Mouse (Mus musculus): Measurements from ENCODE around the gene Ppp1r15a. TPM values are rescaled to one million over a fixed set of nuclear protein-coding genes. Genes with fewer than 3 reads are reported as not detected.

Ppp1r15a gene
- polyA plus RNA-seq, 1 experiment from 2014 or later: 18.4 TPM

DNA sequence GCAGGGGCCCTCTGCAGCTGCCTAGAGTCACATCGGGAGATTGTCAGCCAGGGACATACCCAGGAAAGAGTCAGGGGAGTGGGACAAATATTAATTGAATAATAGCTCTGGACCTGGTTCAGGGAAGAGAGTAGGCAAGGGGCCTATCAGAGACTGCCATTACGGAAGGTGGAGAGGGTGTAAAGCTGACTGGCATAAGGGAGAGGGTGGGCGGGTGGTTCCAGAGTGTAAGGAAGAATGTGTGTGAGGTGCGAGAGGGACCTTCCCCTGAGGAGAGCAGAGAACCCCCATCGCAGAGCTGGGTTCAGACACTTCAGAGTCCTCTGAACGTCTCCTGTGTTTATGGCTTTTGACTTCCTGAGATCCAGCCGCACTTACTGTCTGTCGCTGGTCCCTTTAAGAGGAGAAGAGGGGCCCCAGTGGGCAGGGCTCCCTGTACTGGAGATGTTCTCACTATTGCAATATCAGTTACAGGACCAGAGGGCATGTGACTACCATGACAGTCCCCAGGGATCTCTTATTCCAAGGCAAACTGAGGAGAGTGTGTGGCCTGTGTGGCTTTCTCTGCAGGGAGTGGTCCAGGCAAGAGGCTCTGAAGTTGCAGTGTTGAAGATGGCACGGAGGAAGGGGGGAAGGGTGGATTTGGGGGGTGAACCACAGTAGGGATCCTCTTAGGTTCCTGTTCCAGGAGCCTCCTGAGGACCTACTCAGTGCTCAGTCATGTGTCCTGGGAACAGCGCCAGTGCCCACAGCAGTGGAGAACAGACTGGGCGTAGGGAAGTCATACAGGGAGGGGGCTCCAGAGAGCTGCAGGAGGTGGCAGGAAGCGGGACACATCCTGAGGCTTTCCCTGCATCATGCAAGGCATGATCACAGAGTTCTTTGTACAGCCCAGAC, 35.8 kb upstream of the Ppp1r15a start:
- peak; percentile 15; the same call in 1 of the 2 replicates for ATAC-seq (ENCODE audit: low FRiP score)
- Histone ChIP-seq H3K4me3 (replicated peaks) (no peak overlapping the region), H3K4me2 (no peak overlapping the region), H3K4me1 (peaks cover 5% of the 10 kb centered on the region; the same call in 1 of the 2 replicates), H3K27me3 (replicated peaks) (no peaks in the 10 kb centered on the region), H3K9me3 (replicated peaks) (no peaks in the 10 kb centered on the region), H3K27ac (replicated peaks) (no peak overlapping the region), H3K9ac (replicated peaks) (no peak overlapping the region), H3K36me3 (no peaks in the 10 kb centered on the region)
- WGBS: 52% methylated on average over 12 of the region's 12 CpGs

DNA sequence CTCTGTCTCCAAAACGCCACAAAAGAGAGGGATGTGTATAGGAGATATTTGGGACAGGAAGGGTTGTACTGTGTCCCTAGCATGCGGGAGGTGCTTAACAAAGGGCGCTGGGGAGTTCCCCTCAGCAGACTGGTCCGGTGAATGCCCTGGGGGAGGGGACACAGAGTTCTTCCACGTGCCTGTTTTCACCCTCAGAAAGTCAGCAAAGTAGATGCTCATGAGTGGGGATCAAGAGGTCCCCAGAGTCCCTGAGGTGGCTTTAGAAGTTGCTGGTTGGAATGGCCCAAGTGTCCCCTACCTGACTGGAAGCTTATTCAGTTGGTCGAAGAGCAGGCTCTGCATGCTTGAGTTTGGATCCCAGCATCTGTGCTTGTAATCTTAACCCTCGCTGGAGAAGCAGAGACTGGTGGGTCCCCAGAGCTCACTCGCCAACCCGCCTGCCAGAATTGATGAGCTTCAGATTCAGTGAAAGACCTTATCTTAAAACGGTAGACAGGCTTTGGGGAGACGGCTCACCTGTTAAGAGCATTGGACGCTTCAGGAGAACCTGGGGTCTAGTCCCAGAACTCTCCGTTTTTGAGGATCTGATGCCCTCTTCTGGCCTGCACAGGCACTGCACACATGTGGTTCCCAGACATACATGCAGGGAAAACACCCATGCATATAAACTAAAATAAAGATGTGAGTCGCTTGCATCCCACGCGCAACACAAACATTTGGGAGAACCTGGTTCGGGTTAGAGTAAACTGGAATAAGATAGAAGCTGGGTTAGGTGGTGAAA, 35.0 kb upstream of the Ppp1r15a start:
- no peaks in the 10 kb centered on the region for H3K9me3 ChIP-seq (replicated peaks)
- peak overlapping the region; percentile 25; the same call in 1 of the 2 replicates for H3K4me2 ChIP-seq
- H3K9ac ChIP-seq (replicated peaks): no peak overlapping the region
- WGBS: 27% methylated on average over 17 of the region's 17 CpGs
- ATAC-seq (ENCODE audit: low FRiP score): 0 out of 2 replicates have a peak, but pooled peaks have one; percentile 50
- H3K27ac ChIP-seq (replicated peaks): no peak overlapping the region
- H3K27me3 ChIP-seq (replicated peaks): no peaks in the 10 kb centered on the region
- no peaks in the 10 kb centered on the region for H3K36me3 ChIP-seq
- peaks cover 5% of the 10 kb centered on the region; the same call in 1 of the 2 replicates for H3K4me1 ChIP-seq
- no peak overlapping the region for H3K4me3 ChIP-seq (replicated peaks)

DNA sequence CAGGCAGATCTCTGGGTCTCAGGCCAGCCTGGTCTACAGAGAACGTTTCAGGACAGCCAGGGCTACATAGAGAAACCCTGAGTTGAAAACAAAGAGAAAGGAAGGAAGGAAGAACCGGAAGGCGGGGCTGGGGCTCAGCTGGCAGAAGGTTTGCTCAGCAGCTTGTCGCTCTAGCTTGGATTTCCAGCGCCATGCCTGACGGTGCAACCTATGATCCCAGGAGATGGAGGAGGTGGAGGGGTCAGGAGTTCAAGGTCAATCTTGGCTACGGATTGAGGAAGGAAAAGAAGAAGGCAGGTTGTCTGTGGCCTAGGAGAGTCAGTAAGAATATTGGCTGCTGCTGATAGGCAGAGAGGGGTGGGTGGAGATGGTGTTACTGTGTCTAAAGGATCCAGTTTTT, 34.2 kb upstream of the Ppp1r15a start:
- Histone ChIP-seq H3K27me3 (replicated peaks) (no peaks in the 10 kb centered on the region), H3K27ac (replicated peaks) (no peak overlapping the region), H3K4me2 (no peak overlapping the region), H3K9ac (replicated peaks) (no peak overlapping the region), H3K9me3 (replicated peaks) (no peaks in the 10 kb centered on the region), H3K4me1 (peaks cover 5% of the 10 kb centered on the region; the same call in 1 of the 2 replicates), H3K36me3 (no peaks in the 10 kb centered on the region), H3K4me3 (replicated peaks) (no peak overlapping the region)
- ATAC-seq (ENCODE audit: low FRiP score): no peak
- WGBS: 84% methylated on average over 7 of the region's 7 CpGs

DNA sequence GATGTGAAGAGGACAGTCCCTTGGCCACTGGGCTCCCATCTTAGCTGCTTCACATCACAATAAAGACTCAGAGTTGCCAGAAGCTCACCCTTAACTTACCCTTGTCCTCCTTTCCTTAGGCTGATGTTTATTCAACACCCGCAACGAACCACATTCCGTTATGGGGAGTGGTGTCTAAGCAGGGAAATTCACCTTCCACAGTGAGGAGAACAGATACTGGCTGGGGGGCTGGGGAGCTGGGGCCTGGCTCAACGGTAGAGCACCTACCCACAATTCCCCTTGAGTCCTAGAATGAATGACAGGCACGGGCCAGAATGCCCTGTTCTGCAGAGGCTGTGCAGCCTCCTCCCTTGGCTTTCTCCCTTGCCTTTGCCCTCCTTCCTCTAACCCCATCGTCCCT, 32.8 kb upstream of the Ppp1r15a start:
- no peak for ATAC-seq (ENCODE audit: low FRiP score)
- WGBS: 67% methylated on average over 6 of the region's 6 CpGs

DNA sequence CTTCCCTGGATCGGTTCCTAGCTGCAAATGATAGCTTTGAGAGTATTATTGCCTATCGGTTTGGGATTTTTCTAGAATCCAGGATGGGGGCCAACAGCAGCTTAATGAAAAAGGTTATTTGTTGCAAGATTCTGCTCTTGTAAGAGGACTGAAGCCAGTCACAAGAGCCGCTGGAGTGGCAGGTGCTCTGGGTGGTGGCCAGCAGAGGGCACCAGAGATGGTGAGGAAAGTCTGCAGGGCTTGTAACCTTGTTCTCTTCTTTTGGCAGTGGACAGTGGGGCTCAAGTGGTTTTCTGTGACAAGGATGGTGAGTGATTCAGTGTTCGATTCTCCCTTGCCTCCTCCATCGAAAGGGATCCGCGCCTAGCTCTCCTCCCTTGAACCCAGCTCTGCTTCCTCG, 29.7 kb upstream of the Ppp1r15a start:
- Histone ChIP-seq H3K27ac (replicated peaks) (no peak overlapping the region), H3K4me1 (no peaks in the 10 kb centered on the region), H3K4me2 (no peak overlapping the region), H3K27me3 (replicated peaks) (no peaks in the 10 kb centered on the region), H3K36me3 (no peaks in the 10 kb centered on the region), H3K4me3 (replicated peaks) (no peak overlapping the region), H3K9ac (replicated peaks) (no peak overlapping the region), H3K9me3 (replicated peaks) (no peaks in the 10 kb centered on the region)
- ATAC-seq (ENCODE audit: low FRiP score): no peak
- 37% methylated on average over 8 of the region's 8 CpGs for WGBS

More for the DNA sequence above, 32.8 kb upstream of the Ppp1r15a start:
- Histone ChIP-seq H3K9ac (replicated peaks) (no peak overlapping the region), H3K4me1 (peaks cover 5% of the 10 kb centered on the region; the same call in 1 of the 2 replicates), H3K9me3 (replicated peaks) (no peaks in the 10 kb centered on the region), H3K4me3 (replicated peaks) (no peak overlapping the region), H3K27me3 (replicated peaks) (no peaks in the 10 kb centered on the region), H3K27ac (replicated peaks) (no peak overlapping the region), H3K36me3 (no peaks in the 10 kb centered on the region), H3K4me2 (no peak overlapping the region)

DNA sequence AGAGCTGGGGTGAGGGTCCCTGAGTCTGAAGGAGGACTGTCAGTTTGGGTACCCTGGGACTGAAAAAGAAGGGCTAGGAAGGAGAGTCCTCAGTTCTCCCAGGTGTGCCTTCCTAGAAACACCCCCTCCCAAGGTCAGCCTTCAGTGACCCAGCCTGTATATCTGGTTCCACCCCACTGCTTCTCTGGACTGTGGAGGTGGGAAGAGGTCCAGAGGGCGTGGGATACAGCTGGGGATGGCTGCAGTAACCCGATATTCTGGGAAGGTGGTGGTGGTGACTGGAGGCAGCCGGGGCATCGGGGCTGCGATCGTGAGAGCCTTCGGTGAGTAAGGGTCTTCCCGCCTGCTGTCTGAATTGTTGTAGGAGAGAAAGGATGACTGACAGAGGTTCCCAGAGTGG, 28.7 kb upstream of the Ppp1r15a start, which contains the start of gene Hsd17b14:
Gene Hsd17b14, plus strand, starts transcription at position 150 of the 400 bp plus-strand sequence.
- Histone ChIP-seq H3K4me2 (no peak within 1 kb of the TSS), H3K4me3 (replicated peaks) (no peak within 1 kb of the TSS), H3K9me3 (replicated peaks) (no peaks in the 10 kb centered on the region), H3K27ac (replicated peaks) (no peak within 1 kb of the TSS), H3K9ac (replicated peaks) (no peak within 1 kb of the TSS), H3K36me3 (no peaks in the 10 kb centered on the region), H3K27me3 (replicated peaks) (no peaks in the 10 kb centered on the region), H3K4me1 (no peaks in the 10 kb centered on the region)
- WGBS: 56% methylated on average over 8 of the region's 8 CpGs
- ATAC-seq (ENCODE audit: low FRiP score): no peak

DNA sequence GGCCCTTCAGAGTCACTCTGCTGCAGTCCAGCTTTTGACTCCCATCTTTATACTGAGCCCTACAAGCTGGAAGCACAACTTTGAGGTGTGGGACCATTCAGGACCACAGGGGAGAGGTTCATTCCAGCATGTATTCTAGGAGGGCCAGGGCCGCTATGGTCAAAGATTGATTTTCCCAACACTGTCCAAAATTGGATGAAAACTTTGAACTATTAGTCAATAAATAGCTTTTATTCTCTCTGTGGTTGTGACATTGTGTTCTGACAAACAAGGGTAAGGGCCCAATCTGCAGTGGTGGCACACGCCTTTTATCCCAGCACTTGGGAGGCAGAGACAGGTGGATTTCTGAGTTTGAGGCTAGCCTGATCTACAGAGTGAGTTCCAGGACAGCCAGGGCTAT, 27.9 kb upstream of the Ppp1r15a start:
- no peaks in the 10 kb centered on the region for H3K27me3 ChIP-seq (replicated peaks)
- H3K36me3 ChIP-seq: no peaks in the 10 kb centered on the region
- H3K27ac ChIP-seq (replicated peaks): no peak overlapping the region
- 89% methylated on average over 2 of the region's 2 CpGs for WGBS
- no peak overlapping the region for H3K4me3 ChIP-seq (replicated peaks)
- H3K4me1 ChIP-seq: no peaks in the 10 kb centered on the region
- no peaks in the 10 kb centered on the region for H3K9me3 ChIP-seq (replicated peaks)
- no peak overlapping the region for H3K9ac ChIP-seq (replicated peaks)
- H3K4me2 ChIP-seq: no peak overlapping the region
- ATAC-seq (ENCODE audit: low FRiP score): no peak

DNA sequence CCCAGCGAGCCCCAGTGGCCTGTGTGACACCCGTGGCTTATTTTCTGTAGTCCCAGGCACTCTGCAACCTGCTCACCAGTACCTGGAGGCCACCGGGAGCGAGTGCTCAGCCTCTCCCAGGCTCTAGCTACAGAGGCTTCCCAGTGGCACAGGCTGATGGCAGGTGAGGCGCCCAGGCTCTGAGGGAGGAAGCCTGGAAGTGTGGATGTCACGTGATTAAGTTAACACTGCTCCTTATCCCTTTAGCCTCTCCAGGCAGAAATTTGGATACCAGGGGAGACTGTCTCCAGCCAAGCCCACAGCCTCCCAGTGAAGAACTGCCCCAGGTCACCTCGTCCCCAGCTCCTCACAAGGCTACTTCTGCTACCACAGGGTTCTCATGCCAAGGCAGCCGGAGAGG, 27.5 kb upstream of the Ppp1r15a start:
- no peaks in the 10 kb centered on the region for H3K9me3 ChIP-seq (replicated peaks)
- no peak for ATAC-seq (ENCODE audit: low FRiP score)
- H3K36me3 ChIP-seq: no peaks in the 10 kb centered on the region
- WGBS: 71% methylated on average over 8 of the region's 8 CpGs
- H3K27me3 ChIP-seq (replicated peaks): no peaks in the 10 kb centered on the region
- H3K4me1 ChIP-seq: no peaks in the 10 kb centered on the region
- H3K4me3 ChIP-seq (replicated peaks): no peak overlapping the region
- H3K27ac ChIP-seq (replicated peaks): no peak overlapping the region
- H3K9ac ChIP-seq (replicated peaks): no peak overlapping the region
- H3K4me2 ChIP-seq: no peak overlapping the region

DNA sequence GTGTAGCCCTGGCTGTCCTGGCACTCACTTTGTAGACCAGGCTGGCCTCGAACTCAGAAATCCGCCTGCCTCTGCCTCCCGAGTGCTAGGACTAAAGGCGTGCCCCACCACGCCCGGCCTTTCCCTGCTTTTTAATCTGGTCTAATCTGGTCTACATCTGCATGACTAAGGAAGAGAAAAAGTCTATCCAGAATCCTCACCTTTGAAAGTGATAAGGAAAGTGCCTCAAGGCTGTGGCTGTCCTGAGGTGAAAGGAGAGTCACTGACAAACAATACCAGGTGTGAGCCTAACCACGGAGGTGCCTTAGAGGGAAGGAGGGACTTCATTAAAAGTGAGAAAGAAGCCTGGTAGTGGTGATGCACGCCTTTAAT, 25.4 kb upstream of the Ppp1r15a start:
- Histone ChIP-seq H3K9me3 (replicated peaks) (no peaks in the 10 kb centered on the region), H3K4me3 (replicated peaks) (no peak overlapping the region), H3K4me1 (no peaks in the 10 kb centered on the region), H3K27me3 (replicated peaks) (no peaks in the 10 kb centered on the region), H3K4me2 (no peak overlapping the region), H3K27ac (replicated peaks) (no peak overlapping the region), H3K36me3 (no peaks in the 10 kb centered on the region), H3K9ac (replicated peaks) (no peak overlapping the region)
- ATAC-seq (ENCODE audit: low FRiP score): no peak
- WGBS: 86% methylated on average over 8 of the region's 8 CpGs

DNA sequence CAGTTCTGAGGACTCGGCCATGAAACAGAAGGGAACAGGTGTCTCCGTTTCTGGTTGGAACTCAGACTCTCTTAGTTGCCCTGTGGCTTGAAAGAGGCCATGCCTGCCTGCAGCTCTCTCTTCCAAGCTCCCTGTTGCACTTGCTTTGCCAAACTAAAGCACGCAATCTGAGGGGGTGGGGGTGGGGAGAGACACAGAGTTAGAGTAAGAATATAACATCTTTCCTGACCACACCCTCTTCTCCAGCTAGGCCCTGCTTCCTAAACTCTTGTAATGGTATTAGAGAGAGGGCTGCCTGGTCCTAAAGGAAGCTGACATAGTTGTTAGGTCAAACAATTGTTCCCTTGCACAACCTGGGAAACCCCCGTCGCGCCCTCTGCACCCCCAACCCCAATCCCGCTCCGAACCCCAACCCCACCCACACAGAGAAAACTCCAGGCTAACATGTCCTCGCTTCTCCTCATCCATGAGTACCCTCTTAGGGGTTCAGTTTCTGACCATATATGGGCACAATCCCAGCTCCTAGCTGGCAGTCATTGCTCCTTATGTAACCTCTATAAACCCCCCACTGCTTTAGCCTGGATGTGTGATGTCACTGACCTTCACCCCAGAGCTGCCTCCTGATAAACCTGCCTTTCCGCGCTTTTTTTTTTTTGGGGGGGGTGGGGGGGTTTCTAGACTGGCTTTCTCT, 24.9 kb upstream of the Ppp1r15a start:
- no peak overlapping the region for H3K27ac ChIP-seq (replicated peaks)
- no peaks in the 10 kb centered on the region for H3K36me3 ChIP-seq
- 0 out of 2 replicates have a peak overlapping the region, but pooled peaks have one; percentile 10 for H3K9ac ChIP-seq (replicated peaks)
- no peak for ATAC-seq (ENCODE audit: low FRiP score)
- no peak overlapping the region for H3K4me2 ChIP-seq
- WGBS: 76% methylated on average over 11 of the region's 11 CpGs
- H3K4me1 ChIP-seq: no peaks in the 10 kb centered on the region
- no peaks in the 10 kb centered on the region for H3K27me3 ChIP-seq (replicated peaks)
- no peaks in the 10 kb centered on the region for H3K9me3 ChIP-seq (replicated peaks)
- H3K4me3 ChIP-seq (replicated peaks): no peak overlapping the region

DNA sequence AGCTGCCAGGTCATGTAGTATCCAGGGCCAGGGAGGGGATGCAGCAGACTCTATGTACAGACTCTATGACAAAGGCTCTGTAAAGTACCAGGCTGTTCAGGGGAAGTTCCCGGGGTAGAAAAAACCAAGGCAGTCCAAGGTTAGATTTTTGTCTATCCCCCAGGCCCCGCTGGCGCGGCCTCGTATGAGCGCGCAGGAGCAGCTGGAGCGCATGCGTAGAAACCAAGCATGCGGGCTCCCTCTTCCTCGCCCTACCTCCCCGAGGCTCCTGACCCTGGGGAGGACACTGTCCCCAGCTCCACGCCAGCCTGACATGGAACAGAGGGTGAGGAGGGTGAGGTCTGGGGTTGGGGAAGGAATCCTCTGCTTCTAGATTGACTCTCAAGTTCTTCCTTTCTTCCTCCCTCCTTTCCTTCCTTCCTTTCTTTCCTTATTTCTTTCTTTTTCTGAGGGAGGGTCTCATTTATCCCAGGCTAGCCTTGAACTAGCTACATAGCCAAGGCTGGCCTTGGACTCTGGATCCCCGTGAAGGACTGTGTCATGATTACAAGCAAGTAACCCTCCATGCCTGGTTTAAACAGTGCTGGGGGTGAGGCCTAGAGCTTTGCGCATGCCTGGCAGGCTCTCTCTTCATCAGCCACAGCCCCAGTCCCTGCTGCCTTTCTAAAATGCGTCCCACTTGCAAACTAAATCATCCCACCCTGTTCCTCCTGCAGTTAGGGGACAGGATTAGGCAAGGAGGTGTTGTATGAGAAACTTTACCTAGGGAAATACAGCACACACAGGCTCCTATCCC, 23.8 kb upstream of the Ppp1r15a start:
- no peak for ATAC-seq (ENCODE audit: low FRiP score)
- no peak overlapping the region for H3K4me2 ChIP-seq
- no peak overlapping the region for H3K27ac ChIP-seq (replicated peaks)
- WGBS: 91% methylated on average over 16 of the region's 16 CpGs
- H3K36me3 ChIP-seq: no peaks in the 10 kb centered on the region
- no peaks in the 10 kb centered on the region for H3K9me3 ChIP-seq (replicated peaks)
- H3K27me3 ChIP-seq (replicated peaks): no peaks in the 10 kb centered on the region
- no peaks in the 10 kb centered on the region for H3K4me1 ChIP-seq
- H3K4me3 ChIP-seq (replicated peaks): no peak overlapping the region
- H3K9ac ChIP-seq (replicated peaks): no peak overlapping the region

Measured in neural tube, embryonic 15.5 days (tissue).